Mouse (Mus musculus): ENCODE results near the gene Znhit3. TPM values are rescaled to one million over a fixed set of nuclear protein-coding genes. Genes with fewer than 3 reads are reported as not detected.
A peak's percentile ranks its signal among the peaks of the same experiment; 100 is the strongest.

Gene Znhit3
- polyA plus RNA-seq, 1 experiment from 2014 or later = 27.5 TPM

GRCm38 (mm10) chr11:84919276-84919675 is 3.1 kb upstream of the Znhit3 start:
- ATAC-seq (no peak), DNase-seq (ENCODE audit: low spot score) (peak; percentile 66)
- no peaks in the 10 kb centered on the region for H3K9me3 ChIP-seq (ENCODE audit: low read length)
- no peak overlapping the region for H3K27ac ChIP-seq (ENCODE audit: low read length)
- no peaks in the 10 kb centered on the region for H3K27me3 ChIP-seq (replicated peaks; ENCODE audit: insufficient read depth, low read length)
- no peaks in the 10 kb centered on the region for H3K36me3 ChIP-seq (ENCODE audit: insufficient read depth, low read length)
- H3K9ac ChIP-seq (replicated peaks; ENCODE audit: low read depth) = no peak overlapping the region
- TF ChIP-seq EP300 (IDR thresholded peaks at IDR 0.05) (no peak), CTCF (IDR thresholded peaks at IDR 0.05) (peak; percentile 57)
- H3K4me1 ChIP-seq (ENCODE audit: insufficient read depth, low read depth, low read length) = no peaks in the 10 kb centered on the region; the same call in 1 of the 2 replicates
- no peak overlapping the region for H3K4me3 ChIP-seq (ENCODE audit: low read depth, low read length)
- no peak overlapping the region for H3K4me2 ChIP-seq (replicated peaks; ENCODE audit: low read depth, low read length)
- WGBS = 35% methylated on average over 3 of the region's 3 CpGs

DNA sequence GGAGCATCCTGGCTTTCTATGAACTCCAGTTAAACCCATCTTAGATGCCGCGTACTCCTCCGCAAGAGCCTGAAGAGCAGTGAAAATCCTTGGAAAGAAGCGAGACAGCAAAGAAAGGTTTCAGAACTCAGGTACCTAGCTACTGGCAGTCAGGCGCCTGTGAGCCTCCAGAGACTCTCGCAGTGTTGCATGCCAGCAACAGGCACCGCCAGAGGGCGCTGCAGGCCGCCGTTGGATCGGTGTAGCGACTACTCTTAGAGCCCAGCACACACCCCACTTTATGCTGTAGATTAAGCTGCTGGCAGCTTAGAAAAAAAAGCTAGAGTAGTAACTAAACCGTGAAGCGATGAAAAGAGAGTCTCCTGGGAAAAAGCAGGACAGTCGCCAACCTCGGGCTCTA is 2.3 kb upstream of the Znhit3 start:
- H3K4me3 ChIP-seq (ENCODE audit: low read depth, low read length) = no peak overlapping the region
- no peak overlapping the region for H3K4me2 ChIP-seq (replicated peaks; ENCODE audit: low read depth, low read length)
- no peaks in the 10 kb centered on the region for H3K27me3 ChIP-seq (replicated peaks; ENCODE audit: insufficient read depth, low read length)
- ATAC-seq = peak; percentile 81
- no peak overlapping the region for H3K27ac ChIP-seq (ENCODE audit: low read length)
- 3% methylated on average over 16 of the region's 16 CpGs for WGBS
- no peak overlapping the region for H3K9ac ChIP-seq (replicated peaks; ENCODE audit: low read depth)
- no peaks in the 10 kb centered on the region for H3K9me3 ChIP-seq (ENCODE audit: low read length)
- TF ChIP-seq CTCF (IDR thresholded peaks at IDR 0.05) (peak; percentile 95), EP300 (IDR thresholded peaks at IDR 0.05) (no peak)
- DNase-seq (ENCODE audit: low spot score) = peak; percentile 86
- H3K4me1 ChIP-seq (ENCODE audit: insufficient read depth, low read depth, low read length) = no peaks in the 10 kb centered on the region; the same call in 1 of the 2 replicates
- no peaks in the 10 kb centered on the region for H3K36me3 ChIP-seq (ENCODE audit: insufficient read depth, low read length)

GRCm38 (mm10) chr11:84916703-84917300 is 636 bp upstream of the Znhit3 start:
- Histone ChIP-seq H3K36me3 (ENCODE audit: insufficient read depth, low read length) (0 out of 2 replicates have a peak, but pooled peaks cover 4% of the 10 kb centered on the region), H3K4me1 (ENCODE audit: insufficient read depth, low read depth, low read length) (no peaks in the 10 kb centered on the region; the same call in 1 of the 2 replicates), H3K27me3 (replicated peaks; ENCODE audit: insufficient read depth, low read length) (no peaks in the 10 kb centered on the region), H3K27ac (ENCODE audit: low read length) (no peak overlapping the region), H3K9ac (replicated peaks; ENCODE audit: low read depth) (no peak overlapping the region), H3K9me3 (ENCODE audit: low read length) (no peaks in the 10 kb centered on the region), H3K4me2 (replicated peaks; ENCODE audit: low read depth, low read length) (peak overlapping the region; percentile 78), H3K4me3 (ENCODE audit: low read depth, low read length) (peak overlapping the region; percentile 81)
- no peak for ATAC-seq
- no peak for DNase-seq (ENCODE audit: low spot score)
- 57% methylated on average over 7 of the region's 7 CpGs for WGBS
- TF ChIP-seq CTCF (IDR thresholded peaks at IDR 0.05) = no peak
- TF ChIP-seq EP300 (IDR thresholded peaks at IDR 0.05) = no peak

GRCm38 (mm10) chr11:84914673-84915072 is 1.5 kb downstream of the Znhit3 start:
- WGBS = 81% methylated on average over 5 of the region's 5 CpGs
- TF ChIP-seq EP300 (IDR thresholded peaks at IDR 0.05) (no peak), CTCF (IDR thresholded peaks at IDR 0.05) (no peak; the same call in 1 of the 2 replicates)
- H3K27ac ChIP-seq (ENCODE audit: low read length) = no peak overlapping the region
- no peaks in the 10 kb centered on the region for H3K9me3 ChIP-seq (ENCODE audit: low read length)
- H3K9ac ChIP-seq (replicated peaks; ENCODE audit: low read depth) = no peak overlapping the region
- no peak for DNase-seq (ENCODE audit: low spot score)
- no peak overlapping the region for H3K4me2 ChIP-seq (replicated peaks; ENCODE audit: low read depth, low read length)
- no peaks in the 10 kb centered on the region for H3K27me3 ChIP-seq (replicated peaks; ENCODE audit: insufficient read depth, low read length)
- no peaks in the 10 kb centered on the region; the same call in 1 of the 2 replicates for H3K4me1 ChIP-seq (ENCODE audit: insufficient read depth, low read depth, low read length)
- 0 out of 2 replicates have a peak, but pooled peaks cover 4% of the 10 kb centered on the region for H3K36me3 ChIP-seq (ENCODE audit: insufficient read depth, low read length)
- H3K4me3 ChIP-seq (ENCODE audit: low read depth, low read length) = no peak overlapping the region
- ATAC-seq = no peak

- Histone ChIP-seq H3K4me1 (ENCODE audit: insufficient read depth, low read depth, low read length) (no peaks in the 10 kb centered on the region), H3K9me3 (ENCODE audit: low read length) (no peaks in the 10 kb centered on the region), H3K27me3 (replicated peaks; ENCODE audit: insufficient read depth, low read length) (no peaks in the 10 kb centered on the region), H3K36me3 (ENCODE audit: insufficient read depth, low read length) (peaks cover 19% of the 10 kb centered on the region; the same call in 1 of the 2 replicates), H3K9ac (replicated peaks; ENCODE audit: low read depth) (no peak overlapping the region), H3K4me3 (ENCODE audit: low read depth, low read length) (no peak overlapping the region), H3K27ac (ENCODE audit: low read length) (no peak overlapping the region), H3K4me2 (replicated peaks; ENCODE audit: low read depth, low read length) (no peak overlapping the region)
- no peak for ATAC-seq
- TF ChIP-seq EP300 (IDR thresholded peaks at IDR 0.05) = no peak
- no peak for TF ChIP-seq CTCF (IDR thresholded peaks at IDR 0.05)
- DNase-seq (ENCODE audit: low spot score) = no peak
- WGBS = 81% methylated on average over 4 of the region's 4 CpGs
These were observed 5.8 kb downstream of the Znhit3 start for GRCm38 (mm10) chr11:84910411-84910810.

DNA sequence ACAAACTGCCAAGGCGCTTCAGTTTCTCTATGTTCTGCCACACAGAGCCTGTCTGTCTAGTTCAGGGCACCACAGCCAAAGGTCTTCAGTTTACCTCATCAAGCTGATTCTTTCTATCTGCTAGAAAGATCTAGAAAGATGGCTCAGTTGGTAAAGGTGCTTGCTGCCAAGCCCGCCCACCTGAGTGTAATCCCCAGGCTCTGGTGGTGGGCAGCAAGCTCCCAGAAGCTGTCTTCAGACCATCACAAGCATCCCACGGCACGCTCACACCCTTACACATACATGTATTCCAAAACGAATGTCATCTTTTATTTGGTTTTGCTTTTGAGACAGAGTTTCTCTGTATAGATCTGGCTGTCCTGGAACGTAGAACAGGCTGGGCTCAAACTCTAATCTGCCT is 7.7 kb downstream of the Znhit3 start:
- Histone ChIP-seq H3K9me3 (ENCODE audit: low read length) (no peaks in the 10 kb centered on the region), H3K36me3 (ENCODE audit: insufficient read depth, low read length) (peaks cover 19% of the 10 kb centered on the region; the same call in 1 of the 2 replicates), H3K4me2 (replicated peaks; ENCODE audit: low read depth, low read length) (no peak overlapping the region), H3K9ac (replicated peaks; ENCODE audit: low read depth) (no peak overlapping the region), H3K27me3 (replicated peaks; ENCODE audit: insufficient read depth, low read length) (no peaks in the 10 kb centered on the region), H3K4me1 (ENCODE audit: insufficient read depth, low read depth, low read length) (no peaks in the 10 kb centered on the region), H3K4me3 (ENCODE audit: low read depth, low read length) (no peak overlapping the region), H3K27ac (ENCODE audit: low read length) (no peak overlapping the region)
- no peak for ATAC-seq
- TF ChIP-seq EP300 (IDR thresholded peaks at IDR 0.05) (no peak), CTCF (IDR thresholded peaks at IDR 0.05) (no peak)
- WGBS = 93% methylated on average over 6 of the region's 6 CpGs
- DNase-seq (ENCODE audit: low spot score) = no peak

Measured in lung, postnatal 0 days (tissue).